Mouse (Mus musculus) cerebellum, postnatal 4 days (tissue): ENCODE measurements around the gene Kyat1.
A peak's percentile ranks its signal among the peaks of the same experiment; 100 is the strongest.
"Not testable (repeated sequence)": the region's sequence is repeated elsewhere in the genome, so short reads cannot be mapped to it uniquely, and the experiment has no call there.

ENCODE experiments used
- DNase-seq, 2 experiments: peaks; one replicate each; pipeline ENCODE4 v3.0.0; 2022; ENCODE audit warnings: low spot score in 2 of 2, mixed read lengths in 1 of 2

Gene Kyat1

DNA sequence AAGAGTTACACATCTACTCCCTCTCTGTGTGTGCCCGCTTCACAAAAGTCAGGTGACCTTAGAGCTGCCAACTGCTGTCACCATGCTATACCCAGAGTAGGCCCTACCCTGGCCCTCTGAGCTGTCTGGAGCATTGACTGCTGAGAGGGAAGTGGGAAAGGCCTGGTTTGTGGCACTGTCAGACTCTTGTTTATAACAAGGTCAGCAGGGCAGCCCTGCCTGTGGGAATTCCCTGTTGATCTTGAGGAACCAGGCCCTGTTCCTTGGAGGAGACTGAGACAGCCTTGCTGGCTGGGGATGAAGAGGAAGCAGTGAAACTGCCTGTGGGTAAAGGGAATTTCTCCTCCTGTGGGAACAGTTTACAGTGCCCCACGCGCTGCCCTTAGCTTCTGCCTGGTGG lies 9.1 kb upstream of the Kyat1 start:
- no peak for DNase-seq

DNA sequence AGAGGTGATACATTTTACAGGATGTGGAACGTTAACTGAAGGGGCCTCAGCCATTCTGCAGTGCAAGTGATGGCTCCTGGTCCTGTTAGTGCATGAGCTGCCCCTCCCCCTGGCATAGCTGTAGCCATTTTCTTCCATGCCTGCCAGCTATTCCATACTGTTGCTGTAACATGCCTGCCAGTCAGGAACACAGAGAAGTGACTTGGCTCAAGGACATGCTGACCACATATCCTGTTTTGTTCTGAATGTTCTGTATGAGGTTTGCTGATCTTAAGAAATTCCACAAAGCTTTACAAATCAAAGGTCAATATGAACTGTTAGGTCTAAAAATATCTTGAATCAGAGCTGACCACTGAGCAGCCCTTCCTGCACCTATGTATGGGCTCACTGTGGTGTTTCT lies 7.3 kb upstream of the Kyat1 start:
- DNase-seq: no peak

DNA sequence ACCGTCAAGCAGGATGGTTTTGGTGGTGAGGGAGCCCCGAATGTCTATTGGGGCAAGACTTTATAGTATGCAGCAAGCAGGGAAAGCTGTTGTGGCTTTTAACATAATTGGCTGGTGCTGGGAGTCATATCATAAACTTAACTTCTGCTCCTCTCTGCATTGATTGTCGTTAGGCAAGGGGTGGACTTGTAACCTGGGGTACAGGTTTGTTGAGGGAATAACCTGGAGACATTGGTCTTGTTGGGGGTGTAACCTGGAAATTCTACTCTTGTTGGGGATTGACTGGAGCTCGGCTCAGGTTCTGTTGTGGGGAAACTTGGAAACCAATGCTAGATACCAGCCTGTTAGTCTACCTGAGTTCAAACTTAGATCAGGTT lies 6.5 kb upstream of the Kyat1 start:
- DNase-seq: no peak

DNA sequence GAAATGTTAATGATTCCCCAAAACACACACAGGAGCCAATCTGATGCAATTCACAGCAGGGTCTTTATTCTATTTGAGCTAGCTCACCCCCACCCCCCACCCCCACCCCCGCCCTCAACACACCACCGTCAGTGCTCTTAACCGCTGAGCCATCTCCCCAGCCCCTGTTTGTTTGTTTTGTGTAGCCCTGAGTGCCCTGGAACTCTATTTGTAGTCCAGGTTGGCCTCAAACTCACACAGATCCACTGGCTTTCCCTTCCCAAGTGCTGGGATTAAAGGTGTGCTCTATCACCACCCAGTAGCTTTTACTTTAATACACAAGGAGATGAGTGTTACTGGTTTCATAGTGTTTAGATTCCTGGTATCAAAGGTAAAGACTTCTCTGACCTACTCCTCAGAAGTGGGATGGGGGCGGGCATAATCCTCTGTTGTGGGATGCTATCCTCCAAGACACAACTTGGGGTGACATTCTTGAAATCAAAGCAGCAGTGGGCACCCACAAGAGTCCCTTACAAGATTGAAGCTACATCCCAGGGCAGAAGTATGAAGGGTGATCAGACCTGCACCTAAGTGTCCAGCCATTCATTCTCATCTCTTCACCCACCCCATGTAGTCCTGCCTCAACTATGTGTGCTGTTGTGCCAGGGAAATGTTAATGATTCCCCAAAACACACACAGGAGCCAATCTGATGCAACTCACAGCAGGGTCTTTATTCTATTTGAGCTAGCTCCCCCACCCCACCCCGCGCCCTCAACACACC lies 5.9 kb upstream of the Kyat1 start:
- DNase-seq: no peak

DNA sequence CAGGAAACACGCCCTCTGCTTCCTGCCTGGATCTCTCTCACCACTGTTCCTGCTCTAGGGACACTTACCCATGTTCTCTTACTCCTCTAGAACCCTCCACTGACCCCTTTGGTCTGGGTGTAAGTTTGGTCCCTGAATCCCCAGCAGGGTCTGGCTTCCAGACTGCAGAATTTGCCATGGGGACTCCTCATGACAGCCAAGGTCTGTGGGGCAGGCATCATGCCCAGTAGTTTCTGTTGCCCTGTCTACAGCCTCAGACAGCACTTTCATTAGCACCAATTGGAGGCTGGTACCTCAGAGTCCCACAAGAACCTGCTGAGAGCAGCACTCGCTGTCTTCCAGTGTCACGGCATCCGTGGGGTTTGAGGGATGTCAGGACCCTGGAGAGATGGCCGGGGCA lies 2.2 kb upstream of the Kyat1 start:
- no peak for DNase-seq

DNA sequence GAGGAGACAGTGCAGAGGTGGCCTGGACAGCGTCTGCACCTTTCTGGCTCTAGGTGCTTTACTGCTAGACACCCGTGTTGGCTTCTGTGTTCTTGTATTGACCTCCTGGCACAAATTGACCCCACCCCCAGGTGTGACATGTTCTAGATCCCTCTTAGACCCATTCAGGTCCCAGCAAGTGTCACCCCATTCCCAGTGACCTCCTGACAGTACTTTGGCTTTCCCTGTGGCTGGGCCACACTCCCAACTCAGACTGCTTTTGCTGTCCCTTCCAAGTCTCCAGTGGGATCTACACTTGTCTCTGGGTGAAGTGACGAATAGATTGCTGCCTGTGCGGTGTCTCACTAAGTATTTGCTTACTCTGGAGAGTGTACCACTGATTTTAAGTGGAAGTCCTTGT lies 1.8 kb upstream of the Kyat1 start:
- DNase-seq: no peak

DNA sequence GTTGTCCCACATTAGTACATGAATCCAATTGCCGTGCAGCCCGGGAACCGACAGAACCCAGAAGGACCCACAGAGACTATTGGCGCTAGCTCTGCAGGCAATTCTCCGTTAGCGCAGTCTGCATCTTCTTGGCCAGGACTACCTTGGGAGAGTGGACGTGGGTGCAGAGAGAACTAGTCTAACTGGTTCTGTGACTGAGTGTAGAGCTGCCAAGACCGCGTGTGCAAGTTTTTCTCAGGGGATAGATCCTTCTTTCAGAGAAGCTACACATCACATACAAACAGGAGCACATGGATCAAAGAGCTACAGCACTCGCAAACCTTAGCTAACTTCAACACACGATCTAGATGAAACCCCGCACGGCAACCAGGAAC lies 405 bp downstream of the Kyat1 start:
- no peak for DNase-seq

DNA sequence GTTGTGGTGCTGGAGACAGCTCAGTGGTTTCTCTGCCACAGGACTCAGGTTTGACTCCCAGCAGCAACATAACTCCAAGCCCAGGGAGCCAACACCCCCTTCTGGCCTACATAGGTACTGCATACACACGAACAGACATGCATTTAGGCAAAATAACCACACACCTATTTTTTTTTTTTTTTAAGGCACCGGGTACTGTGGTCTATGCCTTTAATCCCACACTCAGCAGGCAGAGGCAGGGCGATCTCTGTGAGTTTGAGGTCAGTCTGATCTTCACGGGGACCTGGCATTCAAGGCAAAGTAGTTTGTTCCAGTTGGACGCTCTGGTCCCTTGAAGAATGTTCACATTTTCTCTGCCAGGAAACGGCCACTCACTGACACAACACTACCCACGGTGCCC lies 2.2 kb downstream of the Kyat1 start:
- DNase-seq: peak in 1 of 2 experiments; percentile 15

DNA sequence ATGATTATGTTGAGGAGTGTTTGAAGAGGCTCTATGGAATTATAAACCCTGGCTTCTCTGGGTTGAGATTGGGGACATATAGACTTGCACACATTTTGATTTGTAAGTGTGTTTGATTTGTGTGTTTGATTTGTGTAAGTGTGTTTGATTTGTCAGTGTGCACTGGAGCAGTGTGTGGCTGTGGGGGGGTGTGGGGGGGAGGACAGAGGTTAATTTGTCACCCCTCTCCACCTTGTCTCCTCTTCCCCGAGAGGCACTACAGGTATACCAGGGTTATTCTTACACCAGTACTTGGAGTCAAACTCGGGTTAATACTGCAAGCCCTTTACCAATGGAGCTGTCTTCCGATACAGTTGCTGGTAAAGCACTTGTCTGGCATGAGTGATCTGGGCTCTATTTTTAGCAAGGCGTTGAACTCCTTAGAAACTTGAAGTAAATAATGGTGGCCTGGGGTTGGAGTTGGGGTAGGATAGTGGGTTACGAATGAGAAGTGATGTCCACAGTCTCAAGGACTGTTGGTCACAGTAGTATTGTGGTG lies 5.2 kb downstream of the Kyat1 start:
- DNase-seq: no peak

DNA sequence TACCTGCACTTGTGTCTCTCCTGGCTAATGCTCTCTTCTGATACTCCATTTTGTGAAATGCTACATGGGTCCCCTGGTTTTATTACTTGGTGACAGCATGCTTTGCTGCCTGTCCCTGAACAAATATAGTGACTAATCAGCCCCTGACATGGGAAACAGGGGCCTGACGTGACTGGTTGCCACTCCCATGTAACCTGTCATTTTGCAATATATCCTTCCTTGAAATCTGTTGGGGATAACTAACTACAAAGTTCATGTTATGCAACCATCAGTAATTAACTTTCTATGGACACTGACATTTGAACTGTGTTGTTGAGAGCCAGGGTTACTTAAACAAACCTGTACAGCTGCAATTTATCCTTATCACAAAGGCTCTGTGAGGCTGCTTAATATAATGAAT lies 5.7 kb downstream of the Kyat1 start:
- DNase-seq: no peak

DNA sequence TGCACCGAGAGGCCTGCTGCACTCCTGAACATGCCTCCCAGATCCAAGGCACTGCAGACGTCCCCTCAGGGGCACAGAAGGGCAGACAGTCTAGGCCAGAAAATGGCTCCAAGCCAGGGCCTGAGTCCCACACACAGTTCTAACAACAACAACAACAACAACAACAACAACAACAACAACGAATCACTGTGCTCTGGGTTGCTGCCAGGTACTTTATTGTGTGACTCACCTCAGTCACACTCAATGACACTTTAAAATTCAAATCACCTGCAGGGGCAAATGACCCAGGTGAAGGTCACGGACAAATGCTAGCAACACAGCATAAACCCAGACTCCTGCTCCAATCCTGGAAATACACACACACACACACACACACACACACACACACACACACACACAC lies 7.6 kb downstream of the Kyat1 start:
- DNase-seq: no peak

DNA sequence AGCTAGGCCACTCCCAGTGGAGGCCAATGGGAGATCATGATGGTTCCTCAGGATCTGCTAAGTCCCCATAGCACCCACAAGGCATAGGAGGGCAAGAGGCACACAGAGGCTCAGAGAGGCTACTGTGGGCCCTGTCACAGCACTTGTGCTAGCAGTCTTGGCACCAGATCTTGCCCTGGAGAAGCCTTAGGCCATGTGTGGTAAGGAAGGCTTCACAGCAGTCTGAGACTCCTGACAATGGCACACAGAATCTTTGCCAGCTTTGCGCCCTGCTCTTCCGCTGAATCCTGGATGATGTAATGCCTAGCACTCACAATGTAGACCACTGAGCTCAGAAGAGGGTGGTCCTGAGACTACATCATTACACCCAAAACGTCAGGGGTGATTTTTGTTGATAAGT lies 11.0 kb downstream of the Kyat1 start:
- DNase-seq: no peak

DNA sequence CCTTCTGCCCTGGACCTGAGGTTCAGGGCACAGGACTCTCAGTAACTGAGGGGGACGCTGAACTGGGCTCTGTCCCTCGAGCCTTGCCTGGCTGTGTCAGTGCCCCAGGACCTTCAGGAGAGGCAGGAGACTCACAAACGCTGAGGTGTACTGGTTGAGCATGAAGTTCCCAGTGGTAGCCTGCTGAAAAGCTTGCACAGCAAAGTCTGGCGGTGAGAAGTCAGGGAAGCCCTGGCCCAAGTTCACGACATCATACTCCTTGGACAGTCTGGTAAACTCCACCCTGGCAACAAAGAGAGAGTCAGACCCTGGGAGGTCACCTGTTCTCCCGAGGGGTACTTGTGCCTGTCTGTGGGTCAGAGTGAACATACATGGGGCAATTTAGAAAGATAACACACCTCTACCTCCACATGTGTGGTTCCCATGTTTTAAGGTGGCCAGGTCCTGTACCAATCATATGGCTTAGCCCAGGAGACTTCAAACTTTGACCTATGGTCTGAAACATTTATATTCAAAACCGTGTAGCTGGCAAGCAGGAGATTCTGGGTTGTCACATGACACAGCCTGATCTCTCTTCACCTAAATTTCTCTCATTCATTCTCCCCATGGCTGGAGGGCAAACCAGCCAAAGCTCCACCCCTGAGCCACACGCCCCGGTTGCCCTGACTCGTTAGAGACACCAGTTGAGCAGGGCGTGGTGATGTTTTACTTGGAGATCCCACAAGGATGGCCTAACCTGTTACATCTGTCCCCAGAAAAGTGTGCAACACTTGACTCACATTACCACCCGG lies 13.7 kb downstream of the Kyat1 start:
- DNase-seq: no peak

DNA sequence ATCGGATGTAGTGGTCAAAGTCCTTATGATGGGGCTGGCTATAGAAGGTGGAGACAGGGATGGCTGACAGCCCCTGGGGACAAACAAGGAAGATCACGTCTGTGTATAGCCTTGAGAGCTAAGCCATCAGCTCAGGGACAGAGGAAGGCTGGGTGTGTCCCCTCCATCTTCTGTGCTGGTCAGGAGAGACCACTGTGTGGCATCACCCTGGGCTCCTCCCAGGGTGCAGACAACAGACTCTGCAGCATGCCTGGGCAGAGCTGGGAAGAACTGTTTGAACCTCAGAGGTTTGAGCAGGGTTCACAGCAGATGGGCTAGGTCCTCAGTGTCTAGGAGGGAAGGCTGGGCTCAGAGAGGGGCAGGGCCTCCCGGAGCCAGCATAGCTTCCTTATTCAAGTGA lies 20.0 kb downstream of the Kyat1 start:
- no peak for DNase-seq

DNA sequence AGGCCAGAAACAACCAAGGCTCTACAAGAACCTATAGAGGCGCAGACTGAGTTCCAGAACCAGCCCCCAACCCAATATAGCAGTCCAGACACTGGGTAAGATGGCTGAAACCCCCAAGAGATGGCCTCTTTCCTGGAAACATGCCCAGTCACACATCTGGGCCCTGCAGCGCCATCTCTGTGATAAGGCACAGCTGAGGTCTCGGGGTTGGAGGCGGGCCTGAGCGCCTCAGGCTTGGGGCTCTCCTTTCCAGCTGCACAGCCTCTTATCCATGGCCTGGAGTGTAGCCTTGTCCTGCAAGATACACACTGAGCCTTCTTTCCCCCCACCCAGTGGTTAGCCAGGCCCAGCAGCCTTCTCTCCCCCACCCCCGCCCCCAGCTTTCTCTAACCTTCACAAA lies 20.4 kb downstream of the Kyat1 start:
- no peak for DNase-seq

DNA sequence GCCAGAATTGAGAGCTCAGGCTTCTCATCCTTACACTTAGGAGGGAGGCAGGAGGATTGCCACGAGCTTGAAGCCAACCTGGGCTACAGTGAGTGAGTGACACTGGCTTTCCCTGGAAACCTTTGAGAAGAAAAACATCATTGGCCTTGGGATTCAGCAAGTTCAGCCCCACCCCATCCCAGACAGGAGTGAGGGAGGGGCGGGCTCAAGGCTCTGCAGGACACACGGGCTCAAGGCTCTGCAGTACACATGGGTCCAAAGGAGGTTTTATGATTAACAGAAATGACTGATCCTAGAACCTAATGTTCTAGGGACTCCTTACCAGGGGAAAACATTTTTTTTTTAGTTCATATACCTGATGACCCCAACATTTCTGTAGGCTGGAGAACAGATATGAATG lies 21.9 kb downstream of the Kyat1 start:
- DNase-seq: no peak

DNA sequence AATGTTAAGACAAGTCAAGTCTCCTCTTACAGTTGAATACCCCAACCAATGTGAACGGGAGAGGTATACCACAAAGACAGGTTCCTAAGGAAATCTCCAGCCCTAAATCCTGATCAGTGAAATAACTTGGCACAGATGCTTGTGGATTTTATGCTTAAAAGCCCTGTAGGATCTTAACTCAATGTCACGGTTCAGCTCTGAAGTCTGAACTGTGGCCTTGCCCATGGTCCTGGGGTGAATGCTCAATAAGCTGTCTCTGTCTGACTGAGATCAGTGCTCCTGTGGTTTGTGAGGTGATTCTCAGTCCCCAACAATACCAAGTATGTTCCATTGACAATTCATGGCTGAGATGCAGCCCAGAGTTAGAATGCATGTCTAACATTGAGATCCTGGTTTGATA lies 23.2 kb downstream of the Kyat1 start:
- DNase-seq: no peak

DNA sequence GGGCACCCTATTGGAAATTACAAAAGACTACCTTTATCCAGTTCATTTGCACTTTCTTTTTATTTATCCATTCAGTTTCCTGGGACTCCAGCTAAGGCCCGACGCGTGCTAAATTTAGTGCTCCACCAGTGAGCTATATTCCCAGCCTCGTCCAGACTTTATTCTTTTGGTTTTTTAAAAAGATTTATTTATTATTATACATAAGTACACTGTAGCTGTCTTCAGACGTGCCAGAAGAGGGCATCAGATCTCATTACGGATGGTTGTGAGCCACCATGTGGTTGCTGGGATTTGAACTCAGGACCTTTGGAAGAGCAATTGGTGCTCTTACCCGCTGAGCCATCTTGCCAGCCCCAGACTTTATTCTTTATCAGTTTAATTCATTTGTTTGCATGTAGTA lies 26.9 kb downstream of the Kyat1 start:
- not testable (repeated sequence) for DNase-seq

DNA sequence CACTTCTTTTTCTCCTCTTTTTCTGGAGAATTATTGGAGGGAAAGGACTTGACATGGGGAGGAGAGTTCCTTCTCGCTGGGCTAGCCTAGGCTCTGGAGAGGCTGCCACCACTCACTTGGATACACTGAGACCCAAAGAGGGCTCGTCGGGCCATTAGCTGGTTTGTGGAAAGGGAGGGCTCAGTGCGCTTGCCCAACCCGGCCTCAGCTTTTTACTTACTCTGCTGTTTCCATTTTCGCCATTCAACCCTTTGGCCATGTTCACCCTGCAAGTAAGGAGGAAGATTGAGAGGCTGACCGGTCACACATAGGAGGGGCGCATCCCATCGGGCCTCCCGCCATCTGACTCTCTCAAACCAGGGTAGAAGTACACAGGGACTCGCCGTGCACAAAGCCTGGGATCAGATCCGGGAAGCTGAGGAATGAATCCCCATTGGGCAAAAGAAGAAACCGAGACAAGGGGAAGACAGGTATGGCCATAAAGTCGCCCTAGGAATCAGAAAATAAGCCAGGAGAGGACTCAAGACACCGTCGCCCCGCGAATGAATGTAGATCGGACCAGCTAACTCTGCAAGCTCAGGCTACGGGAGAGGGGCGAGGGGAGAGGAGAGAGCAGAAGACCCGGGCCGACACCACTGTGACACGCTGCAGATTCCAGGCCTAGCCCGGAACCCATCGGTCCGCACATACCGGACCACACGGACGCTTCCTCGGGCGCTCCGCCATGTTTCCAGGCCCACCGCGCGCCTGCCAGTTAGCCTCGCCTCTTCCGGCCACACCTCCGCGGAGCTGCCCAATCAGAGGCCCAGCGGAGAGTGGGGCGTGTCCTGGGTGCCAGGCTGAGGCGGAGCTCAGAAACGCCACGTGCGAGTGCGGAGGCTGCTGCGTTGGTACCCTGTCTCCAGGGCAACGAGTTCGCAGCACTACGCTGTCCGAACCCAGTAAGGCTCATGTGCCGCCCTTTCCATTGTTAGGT lies 27.7 kb downstream of the Kyat1 start, which contains the start of gene Spout1:
Gene Spout1 (minus strand): TSS at position 760 of the 976 bp plus-strand sequence.
- peak; percentile 89 to 97 for DNase-seq

DNA sequence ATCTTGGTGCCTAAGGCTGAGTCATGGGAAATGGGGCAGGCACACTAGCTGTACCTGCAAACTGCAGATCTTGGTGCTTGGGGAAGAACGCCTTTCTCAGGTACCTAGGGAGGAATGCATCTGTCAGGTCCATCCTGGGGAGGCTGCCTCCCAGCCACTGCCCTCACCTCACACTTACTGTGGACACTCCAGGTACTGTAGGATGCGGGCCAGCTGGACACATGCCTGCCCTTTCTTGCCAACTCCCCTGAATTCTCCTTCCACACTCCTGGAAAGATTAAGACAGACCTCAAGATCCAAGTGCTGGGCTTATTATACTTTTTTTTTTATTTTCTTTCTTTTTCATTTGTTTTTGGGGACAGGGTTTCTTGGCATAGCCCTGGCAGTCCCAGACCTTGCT lies 29.1 kb downstream of the Kyat1 start:
- no peak for DNase-seq

DNA sequence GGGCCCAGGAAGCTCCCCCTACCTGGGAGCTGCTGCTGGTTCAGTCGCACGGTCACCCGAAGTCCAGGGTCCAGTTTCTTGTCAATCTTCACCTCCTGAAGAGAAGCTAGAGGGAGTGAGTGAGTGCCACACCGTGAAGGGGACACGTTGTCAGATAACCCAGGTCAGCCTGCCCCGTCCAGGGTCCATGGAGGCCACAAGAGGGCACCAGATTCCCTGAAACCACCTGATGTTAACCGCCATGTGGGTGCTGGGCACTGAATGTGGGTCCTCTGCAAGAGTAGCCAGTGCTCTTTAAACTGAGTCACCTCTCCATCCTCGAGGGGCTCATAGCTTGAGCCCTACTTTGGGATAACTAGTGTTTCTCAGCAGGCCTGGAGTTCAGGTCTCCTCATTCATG lies 29.8 kb downstream of the Kyat1 start:
- DNase-seq: no peak
